In genomic region chr4:129739111-129739645, GRCm38 (mm10) we compare ENCODE assay signal across 9 mouse cellular contexts. TPM values are rescaled to one million over a fixed set of nuclear protein-coding genes. Genes with fewer than 3 reads are reported as not detected.
DNase-seq lines count a peak whose midpoint lies in the region; ATAC-seq and TF ChIP-seq lines count a peak whose summit lies in the region.
"Had no signal": no experiment of that assay in that cellular context is flagged by ENCODE, and none has a peak within 500 bp of the region (broad histone marks: within the 10 kb centered on the region; RNA-seq: fewer than 3 reads in every experiment).

No protein-coding gene starts in this region.

- no peak overlapping the region for H3K4me3 ChIP-seq in liver, embryonic 15.5 days (replicated peaks)
- no peak overlapping the region for H3K4me3 ChIP-seq in liver, embryonic 12.5 days
- H3K4me3 ChIP-seq in forebrain, embryonic 12.5 days (replicated peaks) = peak overlapping the region; percentile 100
- peak overlapping the region; percentile 15; the same call in 1 of the 2 replicates for H3K4me3 ChIP-seq in hindbrain, postnatal 0 days (ENCODE audit: low read length)
- H3K4me3 ChIP-seq in myocyte = no peak overlapping the region

- H3K4me1 ChIP-seq in liver, embryonic 15.5 days (replicated peaks) = peaks cover 53% of the 10 kb centered on the region
- peaks cover 66% of the 10 kb centered on the region for H3K4me1 ChIP-seq in liver, embryonic 12.5 days
- H3K4me1 ChIP-seq in forebrain, embryonic 12.5 days = peaks cover 36% of the 10 kb centered on the region
- H3K4me1 ChIP-seq in hindbrain, postnatal 0 days (ENCODE audit: insufficient read depth, low read length) = peaks cover 6% of the 10 kb centered on the region; the same call in 1 of the 2 replicates

- DNase-seq in hindbrain, postnatal 0 days (ENCODE audit: low spot score) = no peak
- no peak for DNase-seq in right cerebral cortex, adult 2 months (ENCODE audit: low spot score in 2 of 2)
- DNase-seq in thymus, postnatal 14 days = no peak
- DNase-seq: kidney, adult 18-20 months had no signal

- H3K36me3 ChIP-seq in liver, embryonic 15.5 days (replicated peaks) = peaks cover 12% of the 10 kb centered on the region; the same call in 1 of the 2 replicates
- H3K36me3 ChIP-seq in liver, embryonic 12.5 days = peaks cover 23% of the 10 kb centered on the region
- H3K36me3 ChIP-seq in forebrain, embryonic 12.5 days (replicated peaks) = no peaks in the 10 kb centered on the region; the same call in 1 of the 2 replicates
- H3K36me3 ChIP-seq in hindbrain, postnatal 0 days (ENCODE audit: insufficient read depth, low read length) = no peaks in the 10 kb centered on the region
- H3K36me3 ChIP-seq in myocyte (ENCODE audit: control insufficient read depth, insufficient read depth) = peaks cover 4% of the 10 kb centered on the region

- TF ChIP-seq POLR2A in myocyte (IDR thresholded peaks at IDR 0.05; ENCODE audit: insufficient read length, low read depth) = no peak

- WGBS in liver, embryonic 15.5 days (ENCODE audit: insufficient replicate concordance) = 67% methylated on average over 4 of the region's 4 CpGs
- WGBS in liver, embryonic 12.5 days (ENCODE audit: insufficient replicate concordance) = 70% methylated on average over 4 of the region's 4 CpGs
- WGBS in forebrain, embryonic 12.5 days = 78% methylated on average over 4 of the region's 4 CpGs
- WGBS in hindbrain, postnatal 0 days = 75% methylated on average over 4 of the region's 4 CpGs

- peak overlapping the region; percentile 90; the same call in 1 of the 2 replicates for H3K4me2 ChIP-seq in liver, embryonic 15.5 days
- H3K4me2 ChIP-seq in liver, embryonic 12.5 days = no peak overlapping the region
- peak overlapping the region; percentile 75 for H3K4me2 ChIP-seq in forebrain, embryonic 12.5 days
- H3K4me2 ChIP-seq in hindbrain, postnatal 0 days (ENCODE audit: low read depth, low read length) = peak overlapping the region; percentile 28
- peak overlapping the region; percentile 78 for H3K4me2 ChIP-seq in myocyte (ENCODE audit: low read depth)

- ATAC-seq in liver, embryonic 15.5 days (ENCODE audit: insufficient read depth) = no peak
- no peak for ATAC-seq in liver, embryonic 12.5 days
- no peak for ATAC-seq in forebrain, embryonic 12.5 days (ENCODE audit: low FRiP score)
- ATAC-seq in hindbrain, postnatal 0 days = no peak
- no peak for ATAC-seq in activated CD4-positive, CD25-positive, alpha-beta regulatory T cell, adult 4 months

- no peaks in the 10 kb centered on the region for H3K27me3 ChIP-seq in liver, embryonic 15.5 days
- no peaks in the 10 kb centered on the region for H3K27me3 ChIP-seq in liver, embryonic 12.5 days (replicated peaks)
- no peaks in the 10 kb centered on the region for H3K27me3 ChIP-seq in forebrain, embryonic 12.5 days
- H3K27me3 ChIP-seq in hindbrain, postnatal 0 days (ENCODE audit: insufficient read depth, low read length) = no peaks in the 10 kb centered on the region
- no peaks in the 10 kb centered on the region for H3K27me3 ChIP-seq in myocyte (ENCODE audit: control insufficient read depth, insufficient read depth, insufficient read length)

- H3K79me2 ChIP-seq in myocyte (ENCODE audit: control insufficient read depth, insufficient read depth) = peaks cover 76% of the 10 kb centered on the region

- H3K27ac ChIP-seq in liver, embryonic 15.5 days (replicated peaks) = no peak overlapping the region
- H3K27ac ChIP-seq in liver, embryonic 12.5 days = no peak overlapping the region
- no peak overlapping the region for H3K27ac ChIP-seq in forebrain, embryonic 12.5 days
- H3K27ac ChIP-seq in hindbrain, postnatal 0 days = no peak overlapping the region

- H3K9me3 ChIP-seq in liver, embryonic 15.5 days (replicated peaks) = no peaks in the 10 kb centered on the region
- H3K9me3 ChIP-seq in liver, embryonic 12.5 days (replicated peaks) = no peaks in the 10 kb centered on the region
- H3K9me3 ChIP-seq in forebrain, embryonic 12.5 days = no peaks in the 10 kb centered on the region
- no peaks in the 10 kb centered on the region for H3K9me3 ChIP-seq in hindbrain, postnatal 0 days (ENCODE audit: low read length)

- no peak for TF ChIP-seq CTCF in hindbrain, postnatal 0 days (IDR thresholded peaks at IDR 0.05; ENCODE audit: low read depth)

- no peak overlapping the region for H3K9ac ChIP-seq in liver, embryonic 15.5 days
- no peak overlapping the region for H3K9ac ChIP-seq in liver, embryonic 12.5 days
- no peak overlapping the region for H3K9ac ChIP-seq in forebrain, embryonic 12.5 days
- H3K9ac ChIP-seq in hindbrain, postnatal 0 days (replicated peaks; ENCODE audit: low read length) = no peak overlapping the region

- H3ac ChIP-seq in myocyte (ENCODE audit: control insufficient read depth, insufficient read length) = no peak overlapping the region

TF ChIP-seq in myocyte, 11 proteins besides CTCF, POLR2A, EP300 and RAD21:
- TF ChIP-seq MYOD1 (IDR thresholded peaks at IDR 0.05; ENCODE audit: control insufficient read depth in 1 of 3, insufficient read length in 2 of 3, low read depth in 2 of 3) = no peak
- TF ChIP-seq E2F4 (IDR thresholded peaks at IDR 0.05; ENCODE audit: insufficient read depth) = no peak
- TF ChIP-seq CEBPB (IDR thresholded peaks at IDR 0.05; ENCODE audit: insufficient read depth, poor library complexity, severe bottlenecking) = no peak
- TF ChIP-seq USF1 (IDR thresholded peaks at IDR 0.05; ENCODE audit: low read depth) = no peak
- no peak for TF ChIP-seq MYOG (IDR thresholded peaks at IDR 0.05; ENCODE audit: control insufficient read depth in 1 of 3, insufficient read depth in 1 of 3, insufficient read length in 2 of 3, low read depth in 2 of 3)
- TF ChIP-seq SRF (IDR thresholded peaks at IDR 0.05; ENCODE audit: control insufficient read depth, insufficient read length, low read depth) = no peak
- no peak for TF ChIP-seq TCF12 (IDR thresholded peaks at IDR 0.05; ENCODE audit: insufficient read depth, poor library complexity, severe bottlenecking)
- TF ChIP-seq POLR2AphosphoS2 (IDR thresholded peaks at IDR 0.05; ENCODE audit: insufficient read length, low read depth) = no peak

RNA-seq across cellular contexts. Expression of gene Khdrbs1, which starts 2.9 kb away (rescaled TPM):
- 25.7 and 26.1 TPM in 2 replicates for polyA plus RNA-seq in liver, embryonic 15.5 days (2015; fragmentation: Nextera tagmentation; extraction: Ambion mirVana)
- 59.4 and 60.2 TPM in 2 replicates for polyA plus RNA-seq in liver, embryonic 12.5 days (2016; fragmentation: Nextera tagmentation; extraction: Ambion mirVana)
- 229 and 231 TPM in 2 replicates for polyA plus RNA-seq in forebrain, embryonic 12.5 days (2016; fragmentation: Nextera tagmentation; extraction: Ambion mirVana)
- total RNA-seq in hindbrain, postnatal 0 days (2014; rRNA removed) = 75.1 and 86.2 TPM in 2 replicates
- 85.7 and 86.5 TPM in 2 replicates for polyA plus RNA-seq in hindbrain, postnatal 0 days (2015; fragmentation: Nextera tagmentation; extraction: Ambion mirVana)
- polyA plus RNA-seq in myocyte (2012; fragmentation: generic; extraction: Trizol) = 40.4 TPM
- polyA plus RNA-seq in activated CD4-positive, CD25-positive, alpha-beta regulatory T cell, adult 4 months (2017; shearing (Covaris generic)) = 10 to 100 TPM; 34.4 to 34.7 TPM

RNA-seq across cellular contexts. Expression of gene Tmem39b, which starts 42.5 kb away (rescaled TPM):
- polyA plus RNA-seq in liver, embryonic 15.5 days (2015; fragmentation: Nextera tagmentation; extraction: Ambion mirVana) = 2.5 and 3.5 TPM in 2 replicates
- 4.9 and 6.0 TPM in 2 replicates for polyA plus RNA-seq in liver, embryonic 12.5 days (2016; fragmentation: Nextera tagmentation; extraction: Ambion mirVana)
- polyA plus RNA-seq in forebrain, embryonic 12.5 days (2016; fragmentation: Nextera tagmentation; extraction: Ambion mirVana) = 18.5 and 21.9 TPM in 2 replicates
- 23.8 and 25.2 TPM in 2 replicates for total RNA-seq in hindbrain, postnatal 0 days (2014; rRNA removed)
- 10.5 and 12.1 TPM in 2 replicates for polyA plus RNA-seq in hindbrain, postnatal 0 days (2015; fragmentation: Nextera tagmentation; extraction: Ambion mirVana)
- 9.7 TPM for polyA plus RNA-seq in myocyte (2012; fragmentation: generic; extraction: Trizol)
- polyA plus RNA-seq in activated CD4-positive, CD25-positive, alpha-beta regulatory T cell, adult 4 months (2017; shearing (Covaris generic)) = 10 to 100 TPM in 1 of 2 experiments, 1 to 10 TPM in 1; 7.6 to 15.6 TPM

Comparison
In these comparisons a context has a peak if more than half of its experiments do, and no peak if none do; other contexts are left out.
1. H3K4me3 ChIP-seq: peak in forebrain, embryonic 12.5 days (single experiment) and hindbrain, postnatal 0 days (single experiment); none in liver, embryonic 15.5 days (single experiment), liver, embryonic 12.5 days (single experiment) and myocyte (single experiment).